7 mouse cellular contexts compared by ENCODE assay signal in genomic region chr3:86548091-86549015, GRCm38 (mm10). TPM values are rescaled to one million over a fixed set of nuclear protein-coding genes. Genes with fewer than 3 reads are reported as not detected.
DNase-seq lines count a peak whose midpoint lies in the region; ATAC-seq and TF ChIP-seq lines count a peak whose summit lies in the region.

Mab21l2 (minus strand) TSS chr3:86548629.

- no peak for TF ChIP-seq CTCF in lung, adult 2 months (IDR thresholded peaks at IDR 0.05; ENCODE audit: insufficient read depth, low read length)

- H3K4me3 ChIP-seq in lung, embryonic 16.5 days (ENCODE audit: low read length) = peak within 1 kb of the TSS; percentile 47
- no peak within 1 kb of the TSS for H3K4me3 ChIP-seq in lung, adult 2 months (replicated peaks; ENCODE audit: extremely low read depth, low read depth, low read length)
- H3K4me3 ChIP-seq in brown adipose tissue, adult 24 weeks (ENCODE audit: insufficient read depth, low read depth, low read length) = peak within 1 kb of the TSS; percentile 61
- H3K4me3 ChIP-seq in liver, embryonic 15.5 days (replicated peaks) = peak within 1 kb of the TSS; percentile 40

- no peak within 1 kb of the TSS for H3K27ac ChIP-seq in lung, embryonic 16.5 days (ENCODE audit: low read length)
- H3K27ac ChIP-seq in brown adipose tissue, adult 24 weeks (replicated peaks; ENCODE audit: low read depth, low read length) = peak within 1 kb of the TSS; percentile 7
- H3K27ac ChIP-seq in liver, embryonic 15.5 days (replicated peaks) = no peak within 1 kb of the TSS

- H3K9ac ChIP-seq in lung, embryonic 16.5 days (ENCODE audit: low read length) = no peak within 1 kb of the TSS
- H3K9ac ChIP-seq in liver, embryonic 15.5 days = no peak within 1 kb of the TSS

- TF ChIP-seq POLR2A in lung, adult 2 months (IDR thresholded peaks at IDR 0.05; ENCODE audit: borderline replicate concordance, extremely low read depth, low read depth, low read length) = no peak

- H3K36me3 ChIP-seq in lung, embryonic 16.5 days (ENCODE audit: control insufficient read depth, insufficient read depth, low read length) = no peaks in the 10 kb centered on the region
- no peaks in the 10 kb centered on the region for H3K36me3 ChIP-seq in liver, embryonic 15.5 days (replicated peaks)

- peak; percentile 55; the same call in 1 of the 2 replicates for ATAC-seq in lung, embryonic 16.5 days (ENCODE audit: low read depth)
- no peak for ATAC-seq in liver, embryonic 15.5 days (ENCODE audit: insufficient read depth)

- H3K9me3 ChIP-seq in lung, embryonic 16.5 days (ENCODE audit: control insufficient read depth, low read length) = no peaks in the 10 kb centered on the region
- no peaks in the 10 kb centered on the region for H3K9me3 ChIP-seq in liver, embryonic 15.5 days (replicated peaks)

- H3K4me2 ChIP-seq in lung, embryonic 16.5 days (ENCODE audit: low read depth, low read length) = peak within 1 kb of the TSS; percentile 62
- peak within 1 kb of the TSS; percentile 58 for H3K4me2 ChIP-seq in liver, embryonic 15.5 days

- H3K27me3 ChIP-seq in lung, embryonic 16.5 days (ENCODE audit: control insufficient read depth, insufficient read depth, low read depth, low read length) = peaks cover 35% of the 10 kb centered on the region
- H3K27me3 ChIP-seq in liver, embryonic 15.5 days = peaks cover 67% of the 10 kb centered on the region

- H3K4me1 ChIP-seq in lung, embryonic 16.5 days (replicated peaks; ENCODE audit: control insufficient read depth, insufficient read depth, low read length) = peaks cover 16% of the 10 kb centered on the region
- peaks cover 6% of the 10 kb centered on the region for H3K4me1 ChIP-seq in lung, adult 2 months (ENCODE audit: control insufficient read depth, insufficient read depth, low read length)
- H3K4me1 ChIP-seq in brown adipose tissue, adult 24 weeks (ENCODE audit: control insufficient read depth, insufficient read depth, insufficient read length, low read length) = no peaks in the 10 kb centered on the region; the same call in 1 of the 2 replicates
- H3K4me1 ChIP-seq in liver, embryonic 15.5 days (replicated peaks) = peaks cover 18% of the 10 kb centered on the region

- WGBS in lung, embryonic 16.5 days = 4% methylated on average over 25 of the region's 25 CpGs
- WGBS in lung, adult 2 months = 30% methylated on average over 25 of the region's 25 CpGs
- WGBS in liver, embryonic 15.5 days (ENCODE audit: insufficient replicate concordance) = 3% methylated on average over 25 of the region's 25 CpGs

- no peak for DNase-seq in lung, adult 2 months
- peak; percentile 85 for DNase-seq in forelimb bud, embryonic 11.5 days (ENCODE audit: low read depth, low spot score)
- peak; percentile 53 for DNase-seq in testis, postnatal 14 days (ENCODE audit: low spot score)
- no peak for DNase-seq in adipocyte (ENCODE audit: low spot score)

RNA-seq across cellular contexts. Expression of gene Mab21l2, which starts in this region (rescaled TPM):
- polyA plus RNA-seq in lung, embryonic 16.5 days (2015; fragmentation: Nextera tagmentation; extraction: Ambion mirVana) = 0.53 and 1.1 TPM in 2 replicates
- 0.06 and 0.12 TPM in 2 replicates for polyA plus RNA-seq in lung, adult 2 months (2012; rRNA removed)
- polyA plus RNA-seq in brown adipose tissue, adult 24 weeks (2012; ENCODE audit: insufficient read depth, insufficient read length, missing spikeins) = 2.4 and 4.5 TPM in 2 replicates
- polyA plus RNA-seq in liver, embryonic 15.5 days (2015; fragmentation: Nextera tagmentation; extraction: Ambion mirVana) = 0.26 and 0.38 TPM in 2 replicates

Comparison
In these comparisons a context has a peak if more than half of its experiments do, and no peak if none do; other contexts are left out.
1. DNase-seq: peak in forelimb bud, embryonic 11.5 days (single experiment) and testis, postnatal 14 days (single experiment); none in lung, adult 2 months (single experiment) and adipocyte (single experiment).